Mouse (Mus musculus) midbrain, embryonic 13.5 days (tissue): ENCODE measurements around the gene Wdr93. TPM values are rescaled to one million over a fixed set of nuclear protein-coding genes. Genes with fewer than 3 reads are reported as not detected.
A peak's percentile ranks its signal among the peaks of the same experiment; 100 is the strongest.

ENCODE experiments used
- ATAC-seq: fragments of 200-750 bp; cut with Nextera tagmentation; 2 replicates; pipeline ENCODE4 v1.8.0; 2017; ENCODE audit warnings: mild to moderate bottlenecking, moderate TSS enrichment, moderate library complexity
- H3K27ac ChIP-seq: fragments of 300-500 bp; sonication (generic); 2 replicates; pipeline ENCODE4 v1.5.1; 2015; ENCODE audit warnings: inconsistent platforms, mild to moderate bottlenecking, moderate library complexity
- H3K27me3 ChIP-seq: fragments of 300-500 bp; sonication (generic); 2 replicates; pipeline ENCODE4 v1.6.1; 2015; ENCODE audit warnings: mild to moderate bottlenecking, inconsistent platforms
- H3K36me3 ChIP-seq: fragments of 300-500 bp; sonication (generic); 2 replicates; pipeline ENCODE4 v1.6.1; 2015; ENCODE audit warnings: mild to moderate bottlenecking, inconsistent platforms
- H3K4me1 ChIP-seq: fragments of 300-500 bp; sonication (generic); replicated peaks from 2 replicates; pipeline ENCODE4 v1.6.1; 2015; ENCODE audit warnings: inconsistent platforms
- H3K4me2 ChIP-seq: fragments of 300-500 bp; sonication (generic); replicated peaks from 2 replicates; pipeline ENCODE4 v1.6.1; 2015; ENCODE audit warnings: moderate library complexity, mild to moderate bottlenecking, inconsistent platforms
- H3K4me3 ChIP-seq: fragments of 300-500 bp; sonication (generic); replicated peaks from 2 replicates; pipeline ENCODE4 v1.5.1; 2015; ENCODE audit warnings: mild to moderate bottlenecking, inconsistent platforms
- H3K9ac ChIP-seq: fragments of 300-500 bp; sonication (generic); replicated peaks from 2 replicates; pipeline ENCODE4 v1.6.1; 2015; ENCODE audit warnings: mild to moderate bottlenecking, inconsistent platforms
- H3K9me3 ChIP-seq: fragments of 300-500 bp; sonication (generic); 2 replicates; pipeline ENCODE4 v1.6.1; 2016; ENCODE audit warnings: mild to moderate bottlenecking, inconsistent platforms
- WGBS: fragments of 180-500 bp; shearing (Covaris S2); methylation state at CpG from one replicate; pipeline ENCODE4 v1.1.7; 2015; 5-methylcytosine and 5-hydroxymethylcytosine counted together
- polyA plus RNA-seq: library from polyadenylated mRNA; unstranded; fragments of >200 nt; fragmentation: Nextera tagmentation; extraction: Ambion mirVana; gene quantifications from 2 replicates; pipeline ENCODE4 v1.2.1, GENCODE M21; 2015

Wdr93 gene
- polyA plus RNA-seq, result 0.08 and 0.27 TPM in 2 replicates

DNA sequence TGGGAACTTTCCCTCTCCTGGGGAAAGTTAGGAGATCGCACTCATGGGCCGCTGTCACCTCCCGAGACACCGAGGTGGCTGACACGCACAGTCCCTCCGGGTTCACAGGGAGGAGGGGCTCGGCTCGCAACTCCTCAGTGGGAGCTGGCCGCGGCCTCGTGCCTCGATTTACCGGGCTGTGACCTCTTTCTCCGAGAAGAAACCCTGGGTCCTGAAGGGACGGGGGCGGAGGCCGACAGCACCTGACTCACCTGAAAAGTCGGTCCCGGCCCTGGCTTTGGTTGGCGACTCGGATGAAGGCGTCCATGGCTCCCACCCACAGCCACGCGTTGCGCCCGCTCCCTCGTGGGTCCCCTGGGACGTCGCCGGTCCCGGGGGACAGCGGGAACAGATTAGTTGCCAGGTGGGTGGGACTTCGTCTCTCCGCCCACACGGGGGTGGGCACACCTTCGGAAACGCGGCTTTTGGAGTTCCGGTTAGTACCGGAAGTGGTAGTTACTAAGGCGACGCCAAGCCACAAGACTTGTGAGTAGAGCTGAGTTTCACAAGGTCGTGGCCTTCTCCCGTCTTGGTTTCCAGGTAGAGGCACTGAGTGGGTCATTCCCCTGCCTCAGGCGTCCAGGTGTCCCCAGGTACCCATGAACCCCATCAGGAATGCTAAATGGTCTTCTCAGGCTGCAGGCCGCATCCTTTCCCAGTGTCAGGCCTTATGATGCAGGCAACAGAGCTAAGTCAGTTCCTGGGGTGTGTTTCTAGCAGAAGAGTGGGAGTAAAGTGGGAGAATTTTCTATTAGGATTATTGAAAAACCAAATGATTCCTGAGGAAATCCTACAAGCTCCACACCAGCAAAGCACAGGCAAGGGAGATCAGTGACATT, at the start of gene Wdr93, which contains the start of gene Pex11a:
Wdr93 (plus strand) TSS at position 505 of the 878 bp plus-strand sequence.
Pex11a (minus strand) TSS at position 473 of the 878 bp plus-strand sequence.
- Histone ChIP-seq H3K36me3 (no peaks in the 10 kb centered on the region), H3K27ac (no peak within 1 kb of the TSS), H3K9me3 (no peaks in the 10 kb centered on the region), H3K4me1 (peaks cover 12% of the 10 kb centered on the region), H3K9ac (peak within 1 kb of the TSS; percentile 70), H3K27me3 (no peaks in the 10 kb centered on the region), H3K4me2 (peak within 1 kb of the TSS; percentile 79), H3K4me3 (peak within 1 kb of the TSS; percentile 65)
- ATAC-seq, result peak; percentile 90
- WGBS, result 3% methylated on average over 46 of the region's 46 CpGs

DNA sequence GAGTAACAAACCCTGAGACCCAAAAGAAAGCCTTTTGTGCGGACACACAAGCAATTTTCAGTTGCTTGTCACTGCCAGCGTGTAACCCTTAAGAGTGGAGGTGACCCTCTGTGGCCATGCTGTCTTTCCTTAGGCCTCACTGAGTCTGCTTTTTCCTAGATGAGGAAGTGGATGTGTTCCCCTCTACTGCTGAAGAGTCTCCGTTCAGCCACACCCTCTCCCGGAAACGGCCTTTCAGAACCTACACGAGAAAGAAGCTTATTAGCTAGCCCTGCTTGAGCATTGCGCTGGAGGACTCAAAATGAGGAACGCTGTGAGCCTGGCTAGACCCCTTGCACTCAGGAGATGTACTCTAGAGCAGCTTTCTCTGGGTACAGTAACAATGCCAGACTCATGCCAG, 46.5 kb upstream of the Wdr93 start:
- H3K27me3 ChIP-seq, result no peaks in the 10 kb centered on the region
- no peaks in the 10 kb centered on the region for H3K9me3 ChIP-seq
- no peak overlapping the region for H3K9ac ChIP-seq
- H3K36me3 ChIP-seq, result peaks cover 81% of the 10 kb centered on the region
- H3K4me3 ChIP-seq, result no peak overlapping the region
- H3K27ac ChIP-seq, result no peak overlapping the region
- no peak overlapping the region for H3K4me2 ChIP-seq
- 87% methylated on average over 8 of the region's 8 CpGs for WGBS
- no peak for ATAC-seq
- no peaks in the 10 kb centered on the region for H3K4me1 ChIP-seq

DNA sequence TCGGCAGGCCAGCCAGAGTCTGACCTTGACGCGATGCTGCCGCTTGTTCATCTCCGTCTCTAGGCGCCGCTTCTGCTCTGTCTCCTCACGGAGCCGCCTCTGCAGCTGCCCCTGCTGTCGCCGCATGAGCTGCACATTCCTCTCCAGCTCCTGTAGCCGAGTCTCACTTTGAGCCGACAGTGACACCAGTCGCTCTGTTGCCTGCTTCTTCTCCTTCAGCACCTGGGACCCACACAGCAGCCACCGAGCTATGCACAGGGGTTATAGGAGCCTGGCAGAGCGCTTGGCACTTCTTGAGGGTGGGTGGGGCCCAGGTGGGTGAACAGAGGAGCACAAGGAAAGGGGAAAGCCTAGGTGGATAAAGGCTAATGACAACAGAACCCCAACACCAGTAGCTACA, 40.2 kb upstream of the Wdr93 start:
- Histone ChIP-seq H3K9ac (no peak overlapping the region), H3K9me3 (no peaks in the 10 kb centered on the region), H3K36me3 (peaks cover 65% of the 10 kb centered on the region), H3K27ac (no peak overlapping the region), H3K27me3 (no peaks in the 10 kb centered on the region), H3K4me1 (no peaks in the 10 kb centered on the region), H3K4me2 (no peak overlapping the region), H3K4me3 (no peak overlapping the region)
- WGBS, result 82% methylated on average over 16 of the region's 16 CpGs
- no peak for ATAC-seq

- no peak overlapping the region for H3K4me3 ChIP-seq
- H3K27me3 ChIP-seq, result peaks cover 4% of the 10 kb centered on the region; the same call in 1 of the 2 replicates
- H3K9ac ChIP-seq, result no peak overlapping the region
- no peak overlapping the region for H3K4me2 ChIP-seq
- H3K4me1 ChIP-seq, result peaks cover 6% of the 10 kb centered on the region
- H3K9me3 ChIP-seq, result no peaks in the 10 kb centered on the region
- H3K36me3 ChIP-seq, result peaks cover 43% of the 10 kb centered on the region
- ATAC-seq, result no peak
- 91% methylated on average over 5 of the region's 5 CpGs for WGBS
- no peak overlapping the region for H3K27ac ChIP-seq
These were observed 37.8 kb upstream of the Wdr93 start for GRCm38 (mm10) chr7:79705210-79705609.

- H3K9me3 ChIP-seq, result no peaks in the 10 kb centered on the region
- under 1% methylated on average over 49 of the region's 55 CpGs for WGBS
- H3K4me1 ChIP-seq, result peaks cover 19% of the 10 kb centered on the region
- peak overlapping the region; percentile 45 for H3K4me3 ChIP-seq
- H3K27ac ChIP-seq, result peak overlapping the region; percentile 56; the same call in 1 of the 2 replicates
- H3K27me3 ChIP-seq, result peaks cover 13% of the 10 kb centered on the region
- peak overlapping the region; percentile 64 for H3K4me2 ChIP-seq
- ATAC-seq, result peak; percentile 91
- 0 out of 2 replicates have a peak, but pooled peaks cover 8% of the 10 kb centered on the region for H3K36me3 ChIP-seq
- peak overlapping the region; percentile 61 for H3K9ac ChIP-seq
These were observed 32.8 kb upstream of the Wdr93 start for GRCm38 (mm10) chr7:79710130-79710607.

DNA sequence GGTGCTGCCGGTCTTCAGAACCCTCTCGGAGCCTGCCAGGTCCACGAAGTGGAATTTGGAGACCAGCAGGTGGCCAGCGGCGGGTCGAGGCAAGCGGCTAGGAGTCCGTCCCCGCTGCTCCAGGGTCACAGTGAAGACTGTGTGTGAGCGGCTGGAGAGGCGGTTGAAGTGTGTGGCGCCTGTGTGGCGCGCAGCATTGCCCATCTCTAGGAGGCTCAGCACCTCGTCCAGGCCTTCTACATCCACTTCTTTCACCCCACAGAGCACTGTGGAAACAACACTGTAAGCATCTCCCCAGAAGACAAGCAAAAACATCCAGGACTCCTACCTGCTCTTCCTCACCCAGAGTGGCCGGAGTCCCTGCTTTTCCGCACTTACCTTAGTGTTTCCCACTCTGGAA, 32.1 kb upstream of the Wdr93 start:
- Histone ChIP-seq H3K4me3 (peak overlapping the region; percentile 45), H3K4me1 (peaks cover 25% of the 10 kb centered on the region), H3K4me2 (peak overlapping the region; percentile 64), H3K27me3 (peaks cover 13% of the 10 kb centered on the region), H3K9ac (peak overlapping the region; percentile 61), H3K27ac (no peak overlapping the region; the same call in 1 of the 2 replicates), H3K9me3 (no peaks in the 10 kb centered on the region), H3K36me3 (0 out of 2 replicates have a peak, but pooled peaks cover 8% of the 10 kb centered on the region)
- ATAC-seq, result 0 out of 2 replicates have a peak, but pooled peaks have one; percentile 4
- 26% methylated on average over 17 of the region's 17 CpGs for WGBS

DNA sequence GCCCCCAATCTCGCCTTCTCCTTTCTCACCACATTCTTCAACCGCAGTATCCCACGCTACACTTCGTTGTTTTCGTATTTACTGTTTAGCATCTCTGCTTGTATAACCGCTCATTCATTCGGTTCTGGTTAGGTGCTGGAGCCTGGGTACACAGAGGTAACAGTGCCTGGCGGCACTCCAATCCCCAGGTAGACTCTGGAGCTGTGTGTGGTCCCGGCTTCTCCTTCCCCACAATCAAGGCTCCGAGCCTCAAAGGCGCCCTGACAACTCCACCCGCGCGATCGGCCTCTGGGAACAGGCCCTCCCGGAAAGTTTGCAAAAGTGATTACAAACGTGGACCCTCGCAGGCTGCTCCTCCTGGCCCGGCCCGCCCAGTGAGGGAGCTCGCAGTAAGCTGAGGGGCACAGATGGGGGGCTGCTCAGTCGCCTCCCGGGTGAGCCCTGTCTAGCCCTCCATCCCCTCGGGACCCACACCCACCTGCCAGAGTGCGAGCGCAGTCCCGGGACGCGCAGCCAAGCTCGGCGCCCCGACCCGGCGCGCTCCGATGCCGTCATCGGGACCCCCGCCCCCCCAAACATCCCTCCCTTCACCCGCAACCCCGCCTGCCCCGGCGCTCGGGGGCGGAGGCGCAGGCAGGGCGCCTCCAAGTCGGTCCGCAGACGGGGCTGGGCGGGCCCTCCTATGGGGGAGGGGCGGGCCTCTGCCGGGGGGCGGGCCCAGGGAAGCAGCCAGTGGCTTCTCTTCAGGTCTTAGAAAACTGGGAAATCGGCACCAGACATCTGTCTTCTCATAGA, 27.6 kb upstream of the Wdr93 start, which contains the start of gene Kif7:
Kif7 (minus strand) TSS at position 534 of the 795 bp plus-strand sequence.
- H3K27ac ChIP-seq, result peak within 1 kb of the TSS; percentile 4; the same call in 1 of the 2 replicates
- WGBS, result under 1% methylated on average over 53 of the region's 55 CpGs
- peaks cover 18% of the 10 kb centered on the region; the same call in 1 of the 2 replicates for H3K27me3 ChIP-seq
- peak; percentile 88 for ATAC-seq
- H3K9ac ChIP-seq, result peak within 1 kb of the TSS; percentile 70
- H3K9me3 ChIP-seq, result no peaks in the 10 kb centered on the region
- peak within 1 kb of the TSS; percentile 60 for H3K4me3 ChIP-seq
- no peaks in the 10 kb centered on the region for H3K36me3 ChIP-seq
- peak within 1 kb of the TSS; percentile 92 for H3K4me2 ChIP-seq
- peaks cover 26% of the 10 kb centered on the region for H3K4me1 ChIP-seq

DNA sequence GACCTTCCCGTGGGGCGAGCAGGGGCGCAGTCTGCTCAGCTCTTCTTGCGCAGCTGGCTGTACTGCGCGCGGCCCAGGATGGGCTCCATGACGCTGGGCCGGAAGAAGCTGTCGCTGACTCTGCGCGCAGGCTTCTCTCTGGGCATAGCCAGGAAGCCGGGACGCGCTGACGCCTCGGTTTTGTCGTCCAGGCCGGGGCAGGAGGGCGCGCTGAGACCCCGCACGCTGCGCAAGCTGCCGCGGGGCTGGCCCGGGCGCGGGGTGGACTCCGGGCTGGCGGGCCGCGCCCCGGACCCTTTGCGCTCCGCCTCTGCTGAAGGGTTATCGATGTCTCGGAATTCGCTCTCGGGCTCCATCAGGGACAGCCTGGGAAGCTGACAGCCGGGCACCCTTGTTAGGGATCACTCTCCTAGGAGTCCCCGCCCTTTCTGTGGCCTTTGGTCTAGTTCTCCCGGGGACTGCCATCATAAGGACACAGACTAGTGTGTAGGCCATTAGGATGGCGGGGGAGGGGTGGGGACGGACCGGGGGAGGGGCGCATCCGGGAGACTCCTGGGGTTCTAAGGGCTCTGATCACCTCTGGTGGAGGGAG, 21.5 kb upstream of the Wdr93 start:
- H3K36me3 ChIP-seq, result no peaks in the 10 kb centered on the region
- H3K27me3 ChIP-seq, result peaks cover 47% of the 10 kb centered on the region
- no peak overlapping the region for H3K27ac ChIP-seq
- under 1% methylated on average over 48 of the region's 48 CpGs for WGBS
- H3K4me1 ChIP-seq, result peaks cover 11% of the 10 kb centered on the region
- ATAC-seq, result peak; percentile 83
- H3K4me2 ChIP-seq, result peak overlapping the region; percentile 81
- H3K4me3 ChIP-seq, result peak overlapping the region; percentile 62
- no peaks in the 10 kb centered on the region for H3K9me3 ChIP-seq
- H3K9ac ChIP-seq, result peak overlapping the region; percentile 82

- Histone ChIP-seq H3K4me1 (no peaks in the 10 kb centered on the region), H3K36me3 (no peaks in the 10 kb centered on the region), H3K27ac (no peak overlapping the region), H3K9me3 (no peaks in the 10 kb centered on the region), H3K27me3 (peaks cover 27% of the 10 kb centered on the region), H3K9ac (no peak overlapping the region), H3K4me2 (no peak overlapping the region), H3K4me3 (no peak overlapping the region)
- WGBS, result 16% methylated on average over 2 of the region's 2 CpGs
- peak; percentile 49; the same call in 1 of the 2 replicates for ATAC-seq
These were observed 15.9 kb upstream of the Wdr93 start for GRCm38 (mm10) chr7:79727091-79727490.

GRCm38 (mm10) chr7:79728219-79728618, 14.7 kb upstream of the Wdr93 start:
- Histone ChIP-seq H3K4me2 (no peak overlapping the region), H3K4me3 (no peak overlapping the region), H3K27me3 (peaks cover 16% of the 10 kb centered on the region), H3K36me3 (no peaks in the 10 kb centered on the region), H3K4me1 (no peaks in the 10 kb centered on the region), H3K9ac (no peak overlapping the region), H3K9me3 (no peaks in the 10 kb centered on the region), H3K27ac (no peak overlapping the region)
- peak; percentile 29 for ATAC-seq
- WGBS, result 29% methylated on average over 6 of the region's 6 CpGs

DNA sequence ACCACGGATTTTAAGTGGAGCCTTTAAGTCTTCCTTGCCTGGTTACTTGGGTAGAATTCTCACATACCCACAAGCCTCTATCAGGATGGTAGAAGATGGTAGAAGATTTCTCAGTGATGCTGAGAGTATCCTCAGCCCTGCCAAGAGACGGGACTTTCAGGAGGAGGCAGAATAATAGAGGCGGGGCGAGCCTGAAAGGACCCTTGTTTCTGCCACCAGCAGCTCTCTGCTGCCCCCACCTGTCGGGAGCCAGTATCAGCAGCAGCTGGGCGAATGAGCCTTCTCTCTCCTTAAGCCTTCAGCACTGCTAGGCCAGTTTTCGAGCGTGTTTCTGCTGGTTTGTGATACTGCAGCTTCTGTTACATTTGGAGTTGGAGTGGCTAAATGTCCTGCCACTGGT, 13.8 kb upstream of the Wdr93 start:
- WGBS, result 6% methylated on average over 8 of the region's 8 CpGs
- peak; percentile 53; the same call in 1 of the 2 replicates for ATAC-seq
- peaks cover 9% of the 10 kb centered on the region for H3K27me3 ChIP-seq
- H3K9ac ChIP-seq, result no peak overlapping the region
- H3K4me3 ChIP-seq, result no peak overlapping the region
- H3K27ac ChIP-seq, result no peak overlapping the region
- H3K4me1 ChIP-seq, result no peaks in the 10 kb centered on the region
- H3K9me3 ChIP-seq, result no peaks in the 10 kb centered on the region
- H3K4me2 ChIP-seq, result no peak overlapping the region
- H3K36me3 ChIP-seq, result no peaks in the 10 kb centered on the region
